Mouse (Mus musculus) CH12F3 (cell line): ENCODE measurements around the gene Xrcc3.

Source experiments
- in situ Hi-C: fragments of 300-500 bp; cut with MboI; formaldehyde crosslinking; loops from 2 replicates; pipeline ENCODE4 v1.14.3; 2020; ENCODE audit warnings: low sequenced_read_pairs

Xrcc3 gene

GRCm38 (mm10) chr12:111753347-111753746 lies 60.3 kb downstream of the Xrcc3 start:
- in situ Hi-C loops: no loop called here
